Mouse (Mus musculus) forebrain, postnatal 0 days (tissue): Measurements from ENCODE around the gene Ifna16. TPM values are rescaled to one million over a fixed set of nuclear protein-coding genes. Genes with fewer than 3 reads are reported as not detected.
A peak's percentile ranks its signal among the peaks of the same experiment; 100 is the strongest.

ENCODE experiments used
- ATAC-seq: fragments of 200-750 bp; cut with Nextera tagmentation; 2 replicates; pipeline ENCODE4 v1.8.0; 2017; ENCODE audit warnings: mild to moderate bottlenecking, moderate library complexity
- DNase-seq: peaks from one replicate; pipeline ENCODE4 v3.0.0-alpha.2; 2015
- H3K27ac ChIP-seq: fragments of 300-500 bp; sonication (generic); 2 replicates; pipeline ENCODE4 v1.5.1; 2014; ENCODE audit warnings: low read depth, mild to moderate bottlenecking, antibody characterized with exemption, low read length, moderate library complexity, mixed read lengths
- H3K27me3 ChIP-seq: fragments of 300-500 bp; sonication (generic); 2 replicates; pipeline ENCODE4 v1.6.1; 2014; ENCODE audit warnings: mild to moderate bottlenecking, low read length, mixed read lengths; ENCODE audit not compliant: insufficient read depth
- H3K36me3 ChIP-seq: fragments of 300-500 bp; sonication (generic); 2 replicates; pipeline ENCODE4 v1.6.1; 2014; ENCODE audit warnings: mild to moderate bottlenecking, moderate library complexity; ENCODE audit not compliant: insufficient read depth
- H3K4me1 ChIP-seq: fragments of 300-500 bp; sonication (generic); 2 replicates; pipeline ENCODE4 v1.6.1; 2014; ENCODE audit warnings: antibody characterized with exemption; ENCODE audit not compliant: insufficient read depth
- H3K4me2 ChIP-seq: fragments of 300-500 bp; sonication (generic); 2 replicates; pipeline ENCODE4 v1.6.1; 2014; ENCODE audit warnings: low read depth, mild to moderate bottlenecking, moderate library complexity
- H3K4me3 ChIP-seq: fragments of 300-500 bp; sonication (generic); 2 replicates; pipeline ENCODE4 v1.5.1; 2014; ENCODE audit warnings: low read depth, low read length, mixed read lengths
- H3K9ac ChIP-seq: fragments of 300-500 bp; sonication (generic); 2 replicates; pipeline ENCODE4 v1.6.1; 2014; ENCODE audit warnings: mild to moderate bottlenecking
- H3K9me3 ChIP-seq: fragments of 300-500 bp; sonication (generic); 2 replicates; pipeline ENCODE4 v1.6.1; 2016; ENCODE audit warnings: low read length
- CTCF ChIP-seq: sonication (generic); IDR thresholded peaks from 2 replicates; pipeline ENCODE4 v1.5.1; 2016; ENCODE audit warnings: antibody characterized with exemption, control low read depth, low read depth
- WGBS: fragments of 180-500 bp; shearing (Covaris S2); extraction: QIAGEN DNeasy Blood & Tissue Kit; methylation state at CpG from one replicate; pipeline ENCODE4 v1.1.7; 2014; 5-methylcytosine and 5-hydroxymethylcytosine counted together
- polyA plus RNA-seq: library from polyadenylated mRNA; unstranded; fragments of >200 nt; fragmentation: Nextera tagmentation; extraction: Ambion mirVana; gene quantifications from 2 replicates; pipeline ENCODE4 v1.2.1, GENCODE M21; 2015
- total RNA-seq: library from RNA; depleted of rRNA; stranded (reverse); fragments of >200 nt; gene quantifications from 2 replicates; pipeline ENCODE4 v1.2.3, GENCODE M21; 2014; rRNA removed

Ifna16 gene
- total RNA-seq (not detected in 2 replicates), polyA plus RNA-seq (not detected in 2 replicates)

- no peaks in the 10 kb centered on the region for H3K36me3 ChIP-seq
- TF ChIP-seq CTCF = no peak
- no peaks in the 10 kb centered on the region for H3K4me1 ChIP-seq
- H3K27ac ChIP-seq = no peak within 1 kb of the TSS
- H3K9ac ChIP-seq = no peak within 1 kb of the TSS
- no peak for DNase-seq
- no peak within 1 kb of the TSS for H3K4me3 ChIP-seq
- H3K4me2 ChIP-seq = no peak within 1 kb of the TSS
- WGBS = 77% methylated on average over 1 of the region's 1 CpGs
- ATAC-seq = no peak
- no peaks in the 10 kb centered on the region for H3K9me3 ChIP-seq
- no peaks in the 10 kb centered on the region for H3K27me3 ChIP-seq
Observed at GRCm38 (mm10) chr4:88676824-88677223, at the start of gene Ifna16. Gene Ifna16, minus strand, starts transcription at chr4:88676924.

- ATAC-seq (no peak), DNase-seq (no peak)
- Histone ChIP-seq H3K27me3 (no peaks in the 10 kb centered on the region; the same call in 1 of the 2 replicates), H3K36me3 (no peaks in the 10 kb centered on the region), H3K4me3 (no peak overlapping the region), H3K9ac (no peak overlapping the region), H3K4me2 (no peak overlapping the region), H3K9me3 (no peaks in the 10 kb centered on the region), H3K4me1 (peaks cover 20% of the 10 kb centered on the region), H3K27ac (no peak overlapping the region)
- 69% methylated on average over 8 of the region's 8 CpGs for WGBS
- no peak for TF ChIP-seq CTCF
Observed at GRCm38 (mm10) chr4:88723497-88724090, 46.9 kb upstream of the Ifna16 start.

- Histone ChIP-seq H3K36me3 (no peaks in the 10 kb centered on the region), H3K27ac (peak within 1 kb of the TSS; percentile 98), H3K27me3 (no peaks in the 10 kb centered on the region), H3K9ac (peak within 1 kb of the TSS; percentile 99), H3K4me1 (peaks cover 24% of the 10 kb centered on the region), H3K4me2 (peak within 1 kb of the TSS; percentile 85), H3K4me3 (peak within 1 kb of the TSS; percentile 80), H3K9me3 (no peaks in the 10 kb centered on the region)
- TF ChIP-seq CTCF = no peak
- under 1% methylated on average over 81 of the region's 82 CpGs for WGBS
- ATAC-seq (peak; percentile 96), DNase-seq (peak; percentile 96)
Observed at GRCm38 (mm10) chr4:88721791-88722721, 45.3 kb upstream of the Ifna16 start, which contains the start of the genes Gm26566 and Klhl9. Gene Gm26566, plus strand, starts transcription at chr4:88721805. Gene Klhl9, minus strand, starts transcription at chr4:88722465.

GRCm38 (mm10) chr4:88718715-88719114, 42.0 kb upstream of the Ifna16 start:
- H3K36me3 ChIP-seq = peaks cover 8% of the 10 kb centered on the region; the same call in 1 of the 2 replicates
- H3K27ac ChIP-seq = no peak overlapping the region
- peak overlapping the region; percentile 27 for H3K4me3 ChIP-seq
- no peaks in the 10 kb centered on the region for H3K27me3 ChIP-seq
- no peaks in the 10 kb centered on the region for H3K9me3 ChIP-seq
- peak overlapping the region; percentile 18; the same call in 1 of the 2 replicates for H3K9ac ChIP-seq
- peaks cover 24% of the 10 kb centered on the region for H3K4me1 ChIP-seq
- 33% methylated on average over 1 of the region's 1 CpGs for WGBS
- DNase-seq = no peak
- ATAC-seq = no peak
- peak overlapping the region; percentile 46 for H3K4me2 ChIP-seq
- no peak for TF ChIP-seq CTCF

GRCm38 (mm10) chr4:88715059-88715458, 38.3 kb upstream of the Ifna16 start:
- no peak for ATAC-seq
- H3K27me3 ChIP-seq = no peaks in the 10 kb centered on the region
- no peaks in the 10 kb centered on the region for H3K9me3 ChIP-seq
- H3K4me1 ChIP-seq = peaks cover 11% of the 10 kb centered on the region
- H3K9ac ChIP-seq = no peak overlapping the region
- peaks cover 13% of the 10 kb centered on the region; the same call in 1 of the 2 replicates for H3K36me3 ChIP-seq
- H3K27ac ChIP-seq = no peak overlapping the region
- no peak overlapping the region for H3K4me2 ChIP-seq
- TF ChIP-seq CTCF = no peak
- no peak overlapping the region for H3K4me3 ChIP-seq
- DNase-seq = no peak

- no peaks in the 10 kb centered on the region for H3K27me3 ChIP-seq
- H3K4me1 ChIP-seq = 0 out of 2 replicates have a peak, but pooled peaks cover 10% of the 10 kb centered on the region
- no peaks in the 10 kb centered on the region for H3K9me3 ChIP-seq
- no peak overlapping the region for H3K9ac ChIP-seq
- DNase-seq = no peak
- H3K4me2 ChIP-seq = no peak overlapping the region
- no peak overlapping the region for H3K27ac ChIP-seq
- H3K4me3 ChIP-seq = no peak overlapping the region
- ATAC-seq = no peak
- no peak for TF ChIP-seq CTCF
- H3K36me3 ChIP-seq = peaks cover 13% of the 10 kb centered on the region; the same call in 1 of the 2 replicates
- 83% methylated on average over 1 of the region's 1 CpGs for WGBS
Observed at GRCm38 (mm10) chr4:88714281-88714680, 37.6 kb upstream of the Ifna16 start.
